Mouse (Mus musculus): Measurements from ENCODE around the gene Mag.
A peak's percentile ranks its signal among the peaks of the same experiment; 100 is the strongest.

Mag gene

DNA sequence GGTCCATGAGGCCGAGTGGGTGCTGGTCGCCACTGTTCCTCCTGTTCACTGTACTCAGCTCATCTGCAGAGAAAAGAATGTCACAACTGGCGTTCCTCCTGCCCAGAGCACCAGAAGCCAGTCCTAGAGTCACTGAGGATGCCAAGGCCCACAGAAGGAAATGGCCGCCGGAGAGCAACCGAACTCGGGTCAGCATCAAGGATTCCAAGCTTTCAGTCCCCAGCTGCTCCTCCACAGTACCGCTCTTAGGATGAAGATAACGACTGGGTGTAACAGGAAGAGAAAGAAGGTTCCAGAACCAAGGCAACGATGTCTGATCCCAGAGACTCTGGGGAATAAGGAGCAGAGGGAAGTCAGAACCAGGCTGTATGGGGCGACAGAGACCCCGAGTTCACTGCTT, 53.2 kb downstream of the Mag start, which contains the start of gene Ffar1:
Ffar1 (minus strand) TSS at position 101 of the 400 bp plus-strand sequence.
- DNase-seq = no peak

DNA sequence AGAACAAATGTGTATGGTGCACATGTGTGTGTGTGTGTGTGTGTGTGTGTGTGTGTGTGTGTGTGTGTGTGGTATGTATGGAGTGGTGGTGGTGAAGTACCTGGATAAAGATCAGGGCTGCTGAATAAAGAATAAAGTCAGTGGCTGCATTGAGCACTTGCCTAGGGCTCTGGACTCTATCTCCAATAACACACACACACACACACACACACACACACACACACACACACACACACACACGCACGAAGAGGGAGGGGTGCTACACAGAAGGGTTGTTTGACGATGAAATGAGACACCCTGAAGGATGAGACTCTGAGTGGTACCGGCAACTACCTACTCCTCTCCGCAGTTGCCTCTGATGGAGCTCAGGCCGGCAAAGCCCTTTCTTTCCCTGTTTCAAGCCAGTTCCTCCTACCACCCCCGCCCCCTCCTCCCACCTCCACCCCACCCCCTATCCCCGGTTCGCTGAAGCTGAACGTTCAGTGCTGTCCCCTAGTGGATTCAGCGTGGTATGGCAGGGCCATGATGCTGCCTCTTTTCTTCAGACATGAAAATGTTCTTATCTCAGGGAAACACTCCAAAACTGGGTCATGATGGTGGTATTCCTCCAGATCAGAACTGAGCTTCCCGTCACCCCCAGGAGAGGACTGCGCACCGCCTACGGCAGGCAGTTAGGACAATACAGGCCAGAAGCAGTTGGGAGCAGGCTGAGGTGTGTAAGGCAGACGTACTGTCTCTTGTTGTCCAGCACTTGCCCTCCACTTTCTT, 54.9 kb downstream of the Mag start:
- DNase-seq = peak; percentile 28 to 38

DNA sequence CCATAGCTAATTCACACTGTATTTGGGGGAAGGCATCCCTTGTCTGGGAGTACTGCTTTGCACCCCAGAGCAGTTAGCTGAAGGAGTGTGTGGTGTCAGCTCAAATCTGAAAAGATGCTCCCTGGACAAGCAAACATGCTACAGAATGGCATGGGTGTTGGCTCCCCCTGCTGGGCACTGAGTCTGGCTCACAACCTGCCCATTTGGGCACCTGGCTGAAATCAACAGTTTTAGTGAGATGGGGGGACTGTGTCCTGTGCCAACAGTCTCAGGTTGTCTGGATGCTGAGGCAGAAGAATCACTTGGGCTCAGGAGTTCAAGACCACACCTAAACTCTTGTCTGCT, 55.4 kb downstream of the Mag start:
- DNase-seq = peak; percentile 62 to 63

DNA sequence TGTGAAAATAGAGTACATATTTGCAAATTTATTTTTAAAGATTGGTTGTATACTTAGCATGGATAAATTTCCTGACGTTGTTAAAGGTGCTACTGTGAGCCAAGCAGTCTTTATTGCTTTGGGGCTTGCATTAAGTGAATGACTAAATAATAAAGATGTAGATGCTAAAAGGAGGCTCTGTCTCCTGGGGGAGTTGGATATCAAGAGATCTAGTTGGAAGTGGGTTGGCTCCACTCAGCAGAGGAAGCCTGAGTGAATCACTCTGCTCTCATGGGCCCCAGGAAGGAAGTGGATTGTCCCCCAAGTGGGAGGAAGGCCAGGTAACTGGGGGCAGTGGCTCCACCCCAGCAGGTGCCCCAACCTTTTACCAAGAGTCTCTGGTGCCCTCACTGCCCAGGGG, 56.9 kb downstream of the Mag start:
- no peak for DNase-seq

DNA sequence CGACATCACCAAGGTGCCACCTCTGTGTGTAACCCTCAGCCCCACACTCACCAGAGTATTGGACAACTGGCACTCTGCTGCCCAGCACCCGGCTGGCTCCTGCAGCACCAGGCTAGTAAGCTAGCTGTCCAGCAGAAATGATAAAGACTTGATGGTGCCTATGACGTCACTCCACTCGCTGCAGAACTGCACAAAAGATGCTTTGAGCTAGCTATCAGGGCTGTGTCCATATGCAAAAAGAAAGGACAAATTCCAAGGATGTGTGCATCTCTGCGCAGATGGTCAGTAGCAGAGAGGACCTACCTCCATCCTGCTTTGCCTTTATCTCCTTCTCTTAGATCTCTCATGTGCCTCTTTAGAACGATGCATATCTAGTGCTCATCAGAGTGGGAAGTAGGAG, 58.6 kb downstream of the Mag start, which contains the start of gene Ffar3:
Ffar3 (minus strand) TSS at position 101 of the 400 bp plus-strand sequence.
- no peak for DNase-seq

DNA sequence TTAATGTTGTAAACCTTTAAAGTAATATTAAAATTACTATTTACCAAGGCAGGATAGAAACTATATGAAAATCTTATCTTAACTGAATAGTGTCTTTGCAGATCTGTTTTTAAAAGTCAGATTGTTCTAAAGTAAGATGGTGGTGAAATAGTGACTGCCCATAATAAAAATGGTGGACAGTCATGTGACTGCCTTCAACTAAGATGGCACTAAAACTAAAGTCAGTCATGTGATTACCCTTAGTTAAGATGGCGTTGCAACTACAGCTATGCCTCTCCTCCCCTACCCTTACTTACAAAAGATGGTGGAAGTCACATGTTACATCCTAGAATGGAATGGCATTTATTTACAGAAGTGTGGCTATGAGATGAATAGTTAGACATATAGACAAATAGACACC, 63.3 kb downstream of the Mag start:
- no peak for DNase-seq
